Mouse (Mus musculus) spleen, adult 2 months (tissue): ENCODE data around the gene Sinhcaf.

ENCODE experiments used
- CTCF ChIP-seq: fragments of 200-500 bp; IDR thresholded peaks from 2 replicates; pipeline ENCODE4 v1.5.1; 2011; ENCODE audit warnings: mild to moderate bottlenecking, inconsistent platforms; ENCODE audit not compliant: insufficient read depth, insufficient read length, insufficient replicate concordance; ENCODE audit errors: extremely low read depth
- POLR2A ChIP-seq: fragments of 200-500 bp; IDR thresholded peaks from 2 replicates; pipeline ENCODE4 v1.6.1; 2011; ENCODE audit warnings: low read depth, low read length, inconsistent platforms

DNA sequence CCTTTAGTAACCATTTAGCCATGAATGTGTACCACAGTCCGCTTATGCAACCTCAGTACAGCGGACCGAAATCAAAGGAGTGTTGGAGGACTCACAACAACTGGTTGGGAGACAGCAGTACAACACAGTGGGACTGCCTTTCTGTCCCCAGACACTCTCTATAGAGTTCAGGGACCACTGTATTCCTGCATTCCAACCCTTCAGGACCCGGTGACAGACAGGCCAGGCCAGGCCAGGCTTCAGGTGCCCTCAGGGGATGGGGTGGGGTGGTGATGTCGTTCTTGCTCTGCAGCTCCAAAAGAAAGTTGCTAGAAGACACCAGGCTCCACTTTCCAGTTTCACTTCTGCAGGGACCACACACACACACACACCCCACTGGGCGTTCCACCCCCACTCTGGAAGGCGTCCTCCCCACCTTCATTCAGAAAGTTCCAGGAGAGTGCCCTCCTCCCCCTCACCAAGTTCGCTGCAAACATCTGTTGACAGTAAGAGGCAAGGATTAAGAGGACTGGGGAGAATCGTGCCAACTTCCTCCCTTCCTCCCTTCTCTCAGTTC lies 25.2 kb upstream of the Sinhcaf start:
- TF ChIP-seq POLR2A (no peak), CTCF (no peak)
